Mouse (Mus musculus) mesoderm, embryonic 11.5 days (tissue): ENCODE measurements around the gene Tmem132c.

Source experiments
- DNase-seq: peaks from one replicate; pipeline ENCODE4 v3.0.0-alpha.2; 2012; ENCODE audit warnings: low read depth, low spot score

Tmem132c gene

DNA sequence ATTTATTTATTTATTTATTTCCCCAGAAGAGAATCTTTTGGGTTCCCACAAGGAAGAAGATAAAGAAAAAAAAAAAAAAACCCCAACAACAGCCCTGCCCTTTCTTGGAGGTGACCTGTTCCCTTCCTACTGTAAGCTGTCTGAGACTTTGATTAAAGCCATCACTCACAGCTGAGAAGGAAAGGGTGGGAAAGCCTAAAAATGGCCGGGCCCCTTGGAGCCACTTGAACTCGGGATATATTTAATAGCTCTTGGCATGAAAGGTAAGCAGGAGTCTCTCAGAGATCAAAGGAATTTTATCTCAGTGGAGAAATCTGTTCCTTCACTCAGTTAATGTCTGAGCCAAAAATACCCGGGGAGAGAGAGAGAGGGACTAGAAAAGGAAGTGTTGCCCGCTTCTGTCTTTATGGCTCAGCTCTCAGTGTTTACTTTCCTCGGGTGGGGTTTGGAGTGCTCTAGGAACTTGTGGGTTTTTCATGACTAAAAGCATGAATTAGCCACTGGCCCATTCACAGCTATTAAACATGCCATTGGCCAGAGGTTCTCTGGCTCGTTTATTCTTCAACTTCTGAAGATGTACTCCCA lies 41.0 kb downstream of the Tmem132c start:
- DNase-seq: no peak

DNA sequence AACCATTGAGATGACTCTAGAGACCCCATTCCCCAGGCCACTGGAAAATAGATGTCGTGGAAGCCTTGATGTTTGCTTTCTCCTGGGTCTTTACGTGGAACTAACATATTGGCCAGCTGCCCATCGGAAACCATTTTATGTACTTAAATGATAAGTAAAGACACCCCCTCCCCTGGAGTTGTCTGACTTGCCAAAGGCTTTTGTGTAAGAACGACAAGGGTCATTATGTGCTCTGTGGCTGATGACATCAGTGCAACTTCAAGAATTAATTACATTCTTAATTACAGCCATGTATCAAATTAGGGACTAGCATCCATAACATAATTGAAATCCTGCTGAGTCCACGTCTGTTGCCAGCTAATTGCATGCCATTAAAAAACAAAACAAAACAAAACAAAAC lies 45.3 kb downstream of the Tmem132c start:
- no peak for DNase-seq

DNA sequence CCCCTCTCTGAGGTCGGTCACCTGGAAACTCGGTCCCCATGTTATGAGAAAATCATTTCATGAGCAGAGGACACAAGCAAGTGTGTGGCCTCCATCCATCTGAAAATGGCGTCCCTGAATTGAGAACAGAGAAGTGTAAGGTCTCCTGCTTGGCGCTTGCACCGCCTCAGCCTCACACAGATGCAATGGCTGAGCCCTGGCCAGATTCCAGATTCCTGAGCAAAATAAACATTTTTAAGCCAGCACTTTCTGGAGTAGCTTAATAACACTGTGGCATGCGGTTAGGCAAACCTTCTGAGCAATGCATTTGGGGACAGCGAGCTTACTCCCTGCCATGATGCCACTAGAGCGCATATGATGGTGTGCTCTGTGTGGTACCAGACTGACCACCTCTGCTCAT lies 48.1 kb downstream of the Tmem132c start:
- no peak for DNase-seq

- peak; percentile 45 for DNase-seq
Observed at GRCm38 (mm10) chr5:127290461-127291250, 49.0 kb downstream of the Tmem132c start.

DNA sequence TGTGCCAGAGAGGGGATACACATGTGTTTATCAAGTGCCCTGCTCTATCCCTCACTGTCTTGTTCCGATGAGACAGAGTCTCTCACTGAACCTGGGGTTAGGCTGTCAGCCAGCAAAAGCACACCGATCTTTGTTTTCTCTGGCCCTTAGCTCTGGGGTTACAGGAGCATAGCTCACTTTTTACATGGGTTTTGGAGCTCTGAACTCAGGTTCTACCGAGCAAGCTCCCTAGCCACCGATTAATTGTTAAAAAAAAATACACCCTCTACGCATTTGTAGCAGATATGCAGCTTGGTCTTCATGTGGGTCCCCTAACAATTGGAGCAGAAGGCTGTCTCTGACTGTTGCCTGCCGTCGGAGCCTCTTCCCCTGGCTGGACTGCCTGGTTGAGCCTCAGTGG lies 50.0 kb downstream of the Tmem132c start:
- no peak for DNase-seq

GRCm38 (mm10) chr5:127293698-127294097 lies 52.1 kb downstream of the Tmem132c start:
- DNase-seq: no peak

GRCm38 (mm10) chr5:127297461-127297860 lies 55.9 kb downstream of the Tmem132c start:
- no peak for DNase-seq

DNA sequence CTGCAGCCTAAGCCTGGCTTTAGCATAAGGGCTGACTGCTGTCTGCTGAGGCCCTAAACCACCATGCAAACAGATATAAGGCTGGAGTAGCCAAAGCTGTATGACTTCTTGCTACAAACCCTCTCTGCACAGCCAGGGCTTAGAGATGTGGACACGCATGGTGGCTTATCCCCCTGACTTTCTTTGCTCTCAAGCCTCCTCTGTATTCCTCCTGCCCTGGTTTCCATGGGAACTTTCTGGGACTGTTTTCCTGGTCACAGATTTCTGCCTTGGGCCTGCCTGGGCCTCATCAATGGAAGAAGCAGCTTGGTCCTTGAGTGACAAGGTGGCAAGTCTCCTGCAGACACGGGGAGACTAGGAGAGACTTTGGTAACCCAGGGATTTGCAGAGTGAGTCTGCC lies 56.5 kb downstream of the Tmem132c start:
- no peak for DNase-seq

DNA sequence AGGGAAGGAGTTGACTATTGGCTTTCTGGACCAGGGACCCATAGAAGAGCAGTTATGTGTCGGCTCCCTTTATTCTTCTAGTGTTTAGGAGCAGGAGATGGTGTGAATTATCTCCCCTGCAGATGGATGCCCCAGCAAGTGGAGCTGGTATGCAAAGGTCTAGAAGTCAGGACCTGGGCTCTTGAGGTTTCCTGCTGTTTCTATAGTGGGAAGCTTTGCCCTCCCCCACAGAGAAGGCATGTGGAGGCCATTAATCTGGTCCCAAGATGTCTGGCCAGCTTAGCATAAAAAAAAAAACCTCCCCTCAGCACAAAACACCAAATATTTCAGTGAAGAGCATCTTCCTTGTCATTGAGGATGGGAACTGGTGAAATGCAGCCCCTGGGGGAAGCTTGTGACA lies 57.4 kb downstream of the Tmem132c start:
- peak; percentile 79 for DNase-seq

- no peak for DNase-seq
Observed at GRCm38 (mm10) chr5:127300597-127301254, 59.1 kb downstream of the Tmem132c start.

- no peak for DNase-seq
Observed at GRCm38 (mm10) chr5:127305312-127305711, 63.7 kb downstream of the Tmem132c start.

DNA sequence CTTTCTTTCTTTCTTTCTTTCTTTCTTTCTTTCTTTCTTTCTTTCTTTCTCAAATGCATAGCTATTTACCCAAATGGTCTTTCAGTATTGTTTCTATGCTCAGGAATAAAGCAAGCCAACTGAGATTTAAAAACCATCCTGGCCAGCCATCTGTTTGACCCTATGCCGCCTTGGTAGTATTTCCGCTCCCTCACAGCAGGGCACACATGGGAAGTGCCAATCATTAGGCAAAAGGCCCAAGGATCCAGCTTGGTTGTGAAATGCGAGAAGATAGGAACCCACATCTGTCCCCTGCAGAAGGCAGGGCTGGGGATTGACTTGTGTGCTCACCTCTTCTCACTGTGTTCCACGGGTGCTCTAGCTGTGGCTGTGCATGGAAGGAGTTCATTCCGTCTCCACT lies 64.1 kb downstream of the Tmem132c start:
- no peak for DNase-seq

GRCm38 (mm10) chr5:127306726-127307125 lies 65.1 kb downstream of the Tmem132c start:
- DNase-seq: no peak

DNA sequence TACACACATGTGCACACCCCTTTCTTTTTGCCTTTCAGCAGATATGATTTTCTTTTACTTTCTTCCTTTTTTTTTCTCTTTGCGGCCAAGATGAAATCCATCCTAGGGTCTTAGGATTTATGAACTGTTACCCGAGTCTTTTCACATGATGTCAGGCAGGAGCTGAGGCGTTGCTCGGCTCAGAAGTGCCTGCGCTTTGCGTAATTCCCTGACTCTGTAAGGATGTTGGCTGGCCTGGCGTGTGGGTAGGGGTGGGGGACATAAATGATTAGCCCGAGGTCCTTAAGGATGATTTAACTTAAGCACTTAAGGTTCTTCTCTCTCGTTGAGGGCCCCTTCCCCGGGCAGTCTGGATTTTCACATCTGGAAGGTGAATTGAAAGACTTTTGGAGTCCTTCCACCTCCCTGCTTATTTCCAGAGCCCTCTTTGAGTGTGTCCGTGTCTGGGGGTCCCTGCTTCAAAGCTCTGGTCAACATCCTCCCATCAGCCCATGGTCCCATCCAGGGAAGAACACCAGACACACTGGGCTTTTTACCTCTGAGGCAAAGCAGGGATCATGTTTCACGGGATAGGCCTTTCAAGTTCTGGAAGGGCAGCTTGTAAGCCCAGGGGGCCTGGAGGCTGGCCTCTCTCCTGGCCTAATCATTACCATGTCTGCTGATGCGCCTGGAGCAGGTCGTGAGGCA lies 68.9 kb downstream of the Tmem132c start:
- peak; percentile 76 for DNase-seq

DNA sequence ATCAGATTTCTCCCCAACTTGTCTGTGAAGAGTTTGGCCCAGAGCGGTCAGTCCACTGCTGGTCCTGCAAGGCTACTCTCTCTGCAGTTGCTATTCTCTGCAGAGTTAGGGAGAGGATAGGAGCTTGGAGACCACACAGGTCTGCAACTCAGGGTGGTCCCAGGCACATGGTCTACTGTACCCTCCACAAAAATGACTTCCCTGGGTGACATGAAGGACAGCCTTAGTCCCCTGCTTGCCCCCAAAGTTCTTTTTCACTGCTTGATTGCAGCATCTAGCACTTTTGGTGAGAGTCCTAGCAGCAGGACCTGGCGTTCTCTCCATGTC lies 69.4 kb downstream of the Tmem132c start:
- DNase-seq: no peak

DNA sequence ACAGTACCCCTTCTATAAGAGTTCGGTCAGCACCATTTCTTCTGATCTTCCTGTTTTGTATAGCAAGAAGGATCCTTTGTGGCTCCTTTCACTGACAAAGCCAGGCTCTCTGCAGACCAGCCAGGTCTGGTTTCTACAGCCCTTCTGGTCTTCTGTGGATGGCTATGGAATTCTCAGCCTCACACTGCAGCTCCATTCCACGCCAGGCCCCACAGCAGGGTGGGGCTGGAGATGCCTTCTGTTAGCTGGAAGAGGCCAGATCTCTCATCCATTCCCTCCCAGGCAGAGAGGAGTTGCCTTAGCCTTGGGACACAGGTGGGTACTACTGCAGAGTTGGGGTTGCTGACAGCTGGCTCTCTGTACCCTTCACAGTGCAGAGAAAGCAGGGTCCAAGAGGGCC lies 72.0 kb downstream of the Tmem132c start:
- no peak for DNase-seq

GRCm38 (mm10) chr5:127319096-127319779 lies 77.6 kb downstream of the Tmem132c start:
- DNase-seq: peak; percentile 83

GRCm38 (mm10) chr5:127324645-127325044 lies 83.0 kb downstream of the Tmem132c start:
- peak; percentile 36 for DNase-seq

DNA sequence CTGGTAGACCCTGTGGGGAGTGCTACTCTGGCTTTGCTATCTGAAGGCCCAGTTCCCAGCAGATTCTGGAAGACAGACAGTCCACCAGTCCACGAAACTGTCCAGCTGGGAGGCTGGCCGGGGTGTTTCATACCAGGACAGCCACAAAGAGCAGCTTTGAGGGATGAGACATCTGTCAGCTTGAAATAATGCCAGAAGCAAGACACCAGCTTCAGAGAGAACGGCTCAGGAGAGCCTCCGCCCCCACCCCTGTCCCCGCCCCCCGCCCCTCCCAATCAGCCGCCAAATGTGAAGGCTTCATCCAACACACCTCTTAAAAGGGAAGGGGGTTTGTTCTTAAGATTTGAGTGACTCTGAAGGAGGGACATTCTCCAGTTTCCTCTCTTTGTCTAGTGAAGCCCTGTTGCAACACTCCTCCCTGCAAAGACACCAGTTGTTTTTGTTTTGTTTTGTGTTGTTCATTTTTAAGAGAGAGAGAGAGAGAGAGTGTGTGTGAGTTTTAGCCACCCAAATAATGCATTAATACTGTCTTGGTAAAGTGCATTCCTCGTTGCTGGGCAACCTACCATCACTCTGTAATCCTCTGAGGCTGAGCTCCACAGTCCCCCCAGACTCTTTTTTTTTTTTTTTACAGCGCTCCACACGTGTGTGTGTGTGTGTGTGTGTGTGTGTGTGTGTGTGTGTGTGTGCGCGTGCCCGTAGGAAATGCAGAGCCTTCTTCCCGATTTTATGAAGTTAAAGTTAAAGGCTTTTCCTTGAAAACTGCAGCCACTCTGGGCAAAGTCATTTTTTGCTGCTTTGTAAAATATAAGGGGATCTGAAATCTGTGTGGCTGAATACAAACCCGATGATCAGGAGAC lies 94.7 kb downstream of the Tmem132c start:
- DNase-seq: peak; percentile 73

GRCm38 (mm10) chr5:127336908-127337265 lies 95.3 kb downstream of the Tmem132c start:
- no peak for DNase-seq

GRCm38 (mm10) chr5:127339016-127339435 lies 97.4 kb downstream of the Tmem132c start:
- DNase-seq: peak; percentile 74
